Mouse (Mus musculus) spleen, embryonic (tissue): ENCODE results near the gene C2cd4d.

Source experiments
- CTCF ChIA-PET: fragments of 350-600 bp; sonication (Branson Sonifier 250); formaldehyde crosslinking; loops from one replicate; lab custom pipeline; 2022; lab: Charles Lee

The C2cd4d gene

DNA sequence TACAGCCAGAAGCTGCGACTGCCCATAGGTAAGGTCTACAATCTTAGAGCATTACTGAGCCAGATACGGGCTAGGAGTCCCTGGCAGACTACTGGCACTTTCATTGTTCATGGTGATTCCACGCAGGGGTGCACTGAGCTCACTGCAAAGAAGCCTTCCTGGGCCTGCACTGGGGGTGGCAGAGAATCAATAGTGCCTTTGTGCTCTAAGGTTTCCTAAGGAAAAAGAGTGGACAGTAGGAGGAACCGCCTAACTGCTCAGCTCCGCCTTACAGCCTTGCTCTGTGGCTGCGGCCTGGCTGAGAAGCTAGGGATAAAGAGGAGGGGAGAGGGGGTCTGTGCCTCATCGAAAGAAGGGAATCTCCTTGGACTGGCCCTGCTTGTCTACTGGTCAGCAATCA is at the start of gene C2cd4d:
C2cd4d (plus strand) TSS at position 301 of the 400 bp plus-strand sequence.
- CTCF ChIA-PET = interaction anchor here (1.0 kb wide), 1 partner anchor 94 kb away, joined by 3 read pairs; no protein-coding TSS in a partner anchor

DNA sequence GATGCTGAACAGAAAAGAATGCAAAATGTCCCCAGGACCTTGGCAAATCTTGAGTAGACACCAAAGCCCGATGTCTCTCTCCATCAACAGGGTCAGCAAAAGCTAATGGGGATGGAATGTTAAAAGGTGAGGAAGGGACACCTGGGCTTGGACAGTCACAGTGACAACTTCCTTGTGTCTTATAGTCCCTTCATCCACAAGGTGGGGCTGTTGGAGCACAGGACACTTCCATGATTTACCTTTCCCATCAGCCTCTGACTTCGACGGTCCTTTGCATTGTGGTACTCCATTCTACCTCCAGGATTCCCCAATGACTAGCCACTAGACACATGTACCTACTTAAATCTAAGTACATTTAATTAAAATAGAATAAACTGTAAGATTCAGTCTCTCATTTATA is 33.6 kb upstream of the C2cd4d start:
- CTCF ChIA-PET = no interaction called here

DNA sequence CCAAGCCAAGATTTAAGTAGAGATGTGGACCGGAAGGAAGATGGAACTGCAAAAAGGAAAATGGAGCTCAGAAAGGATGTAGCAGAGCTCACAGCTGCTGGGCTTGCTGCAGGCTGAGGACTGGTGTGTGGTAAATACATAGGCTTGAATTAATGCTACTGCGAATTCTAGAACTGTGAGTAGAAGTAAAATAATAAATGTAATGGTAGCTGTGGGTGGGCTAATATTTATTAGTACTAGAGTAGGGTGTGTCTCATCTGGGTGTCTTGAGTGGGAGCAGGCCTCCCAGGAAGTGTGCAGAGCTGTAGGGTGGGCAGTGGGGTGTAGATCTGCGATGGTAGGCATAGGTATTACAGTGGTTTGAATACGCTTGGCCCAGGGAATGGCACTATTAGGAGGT is 27.8 kb upstream of the C2cd4d start:
- CTCF ChIA-PET = no interaction called here

DNA sequence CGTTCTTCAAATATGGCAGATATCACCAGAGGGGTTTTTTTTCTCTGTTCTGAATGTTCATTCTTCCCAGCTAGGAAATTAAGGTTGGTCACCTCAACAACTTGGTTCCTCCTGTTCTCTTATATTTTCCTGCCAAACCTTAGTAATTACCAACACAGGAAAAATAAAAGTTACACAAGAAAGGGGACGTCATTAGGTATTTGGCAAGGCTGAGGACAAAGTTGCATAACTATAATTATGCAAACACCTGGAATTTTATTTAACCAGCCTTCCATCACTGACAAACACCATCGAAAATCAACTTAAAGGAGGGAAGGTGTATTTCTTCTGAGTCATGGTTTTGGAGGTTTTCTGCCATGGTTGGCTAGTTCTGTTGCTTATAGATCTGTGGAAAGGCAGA is 23.7 kb upstream of the C2cd4d start:
- CTCF ChIA-PET = no interaction called here

DNA sequence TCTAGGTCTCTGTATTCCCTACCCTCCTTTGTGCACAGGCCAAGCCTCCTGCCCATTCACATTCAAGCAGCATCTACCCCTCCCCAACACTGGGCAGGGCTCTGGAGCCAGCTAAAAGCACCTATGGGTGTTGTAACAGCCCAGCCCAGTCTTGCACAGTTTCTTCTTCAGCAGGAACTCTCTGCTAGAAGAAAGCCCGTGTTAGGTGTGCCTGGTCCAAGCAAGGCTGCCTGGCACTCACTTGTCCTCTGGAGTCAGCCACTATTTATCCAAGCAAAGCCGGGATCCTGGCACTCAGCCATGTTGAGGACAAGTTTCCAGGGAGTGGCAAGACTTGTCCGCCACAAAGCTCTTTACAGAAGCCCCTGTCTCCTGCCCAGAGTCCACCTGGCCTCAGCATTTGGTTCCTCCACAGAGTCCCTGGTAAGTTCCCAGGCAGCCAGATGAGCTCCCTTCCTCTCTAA is 20.2 kb upstream of the C2cd4d start, which contains the start of gene Them5:
Them5 (plus strand) TSS at position 141 of the 464 bp plus-strand sequence.
- CTCF ChIA-PET = no interaction called here

DNA sequence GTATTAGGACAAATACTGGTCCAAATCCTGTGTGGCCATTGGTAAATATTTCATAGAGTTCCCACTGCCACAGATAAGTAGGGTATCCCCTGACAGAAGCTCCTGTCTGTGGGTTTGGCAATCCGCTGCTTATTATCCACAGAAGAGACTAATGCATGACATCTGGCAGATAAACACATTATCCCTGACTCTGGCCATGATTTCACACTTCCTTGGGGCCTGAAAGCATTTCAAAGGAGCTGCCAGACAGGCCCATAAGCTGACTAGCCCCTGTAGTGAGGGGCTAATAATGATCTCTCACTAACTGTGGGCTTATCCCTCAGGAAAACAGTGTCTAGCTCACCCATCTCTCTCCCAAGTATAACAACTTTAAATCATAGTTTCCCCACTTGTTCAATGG is 19.7 kb upstream of the C2cd4d start:
- CTCF ChIA-PET = no interaction called here

DNA sequence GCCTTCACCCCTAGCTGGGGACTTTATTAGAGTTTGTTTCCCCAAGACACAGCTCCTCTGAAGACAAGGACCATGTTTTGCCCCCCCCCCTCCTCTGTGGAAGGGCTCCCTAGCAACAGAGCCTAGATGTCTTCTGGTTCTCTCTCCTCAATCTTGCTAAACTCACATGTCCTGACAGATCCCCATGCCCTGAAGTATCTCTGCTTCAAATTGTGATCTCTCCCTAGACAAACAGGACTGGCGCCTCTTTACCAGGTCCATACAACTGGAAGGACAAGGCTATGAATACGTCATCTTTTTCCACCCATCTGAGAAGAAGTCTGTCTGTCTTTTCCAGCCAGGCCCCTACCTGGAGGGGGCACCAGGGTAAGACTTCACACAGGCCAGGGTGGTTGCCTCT is 18.1 kb upstream of the C2cd4d start:
- CTCF ChIA-PET = no interaction called here

DNA sequence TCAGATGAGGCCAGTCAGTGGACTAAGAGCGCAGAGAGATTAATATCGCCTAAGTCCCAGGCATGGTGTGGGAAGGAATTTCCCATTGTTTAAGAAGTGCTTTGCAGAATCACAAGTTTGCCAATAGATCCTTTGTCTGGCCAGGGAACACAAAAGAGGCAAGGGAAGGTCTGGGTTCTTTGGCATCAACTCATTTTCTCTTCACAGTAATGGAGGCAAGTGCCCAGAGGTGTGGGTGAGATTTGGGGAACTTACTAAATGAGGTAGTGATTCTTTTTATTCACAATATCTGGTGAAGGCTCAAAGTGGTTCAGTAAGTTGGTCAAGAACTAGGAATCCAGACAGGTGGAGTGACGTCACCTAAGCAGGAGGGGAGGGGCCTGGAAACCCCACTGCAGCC is 17.3 kb upstream of the C2cd4d start:
- CTCF ChIA-PET = no interaction called here

DNA sequence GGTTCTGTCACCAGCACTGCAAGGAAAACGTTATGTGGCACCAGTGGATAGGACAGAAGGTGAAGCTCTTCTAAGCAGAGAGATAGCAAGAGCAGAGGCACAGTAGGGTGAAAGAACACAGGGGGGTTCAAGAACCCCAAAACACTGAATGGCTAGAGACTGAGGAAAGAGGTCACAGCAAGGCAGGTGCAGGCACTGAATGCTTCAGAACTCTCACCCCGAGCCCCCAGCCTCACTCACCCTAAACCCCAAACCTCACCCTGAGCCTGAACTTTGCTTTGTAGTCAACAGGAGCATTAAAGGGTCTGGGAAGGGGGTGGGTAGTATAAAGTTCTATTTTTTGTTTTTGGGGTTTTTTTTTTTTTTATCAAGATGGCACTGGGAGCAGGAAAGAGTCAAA is 14.1 kb upstream of the C2cd4d start:
- CTCF ChIA-PET = no interaction called here

DNA sequence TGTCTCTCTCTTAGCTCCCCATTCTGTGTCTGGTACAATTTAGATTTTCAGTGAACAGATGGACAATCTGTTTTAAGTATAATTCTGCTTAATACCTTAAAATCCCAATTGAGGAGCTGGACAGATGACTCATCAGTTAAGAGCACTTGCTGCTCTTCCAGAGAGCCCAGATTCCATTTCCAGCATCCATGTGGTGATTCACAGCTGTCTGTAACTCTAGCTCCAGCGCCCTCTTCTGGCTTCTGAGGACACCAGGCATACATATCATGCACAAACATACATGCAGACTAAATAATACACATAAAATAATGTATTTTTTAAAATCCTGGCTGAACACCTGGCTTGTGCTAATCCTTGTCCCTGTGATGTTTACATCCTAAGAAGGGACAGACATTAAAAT is 1.4 kb upstream of the C2cd4d start:
- CTCF ChIA-PET = no interaction called here

DNA sequence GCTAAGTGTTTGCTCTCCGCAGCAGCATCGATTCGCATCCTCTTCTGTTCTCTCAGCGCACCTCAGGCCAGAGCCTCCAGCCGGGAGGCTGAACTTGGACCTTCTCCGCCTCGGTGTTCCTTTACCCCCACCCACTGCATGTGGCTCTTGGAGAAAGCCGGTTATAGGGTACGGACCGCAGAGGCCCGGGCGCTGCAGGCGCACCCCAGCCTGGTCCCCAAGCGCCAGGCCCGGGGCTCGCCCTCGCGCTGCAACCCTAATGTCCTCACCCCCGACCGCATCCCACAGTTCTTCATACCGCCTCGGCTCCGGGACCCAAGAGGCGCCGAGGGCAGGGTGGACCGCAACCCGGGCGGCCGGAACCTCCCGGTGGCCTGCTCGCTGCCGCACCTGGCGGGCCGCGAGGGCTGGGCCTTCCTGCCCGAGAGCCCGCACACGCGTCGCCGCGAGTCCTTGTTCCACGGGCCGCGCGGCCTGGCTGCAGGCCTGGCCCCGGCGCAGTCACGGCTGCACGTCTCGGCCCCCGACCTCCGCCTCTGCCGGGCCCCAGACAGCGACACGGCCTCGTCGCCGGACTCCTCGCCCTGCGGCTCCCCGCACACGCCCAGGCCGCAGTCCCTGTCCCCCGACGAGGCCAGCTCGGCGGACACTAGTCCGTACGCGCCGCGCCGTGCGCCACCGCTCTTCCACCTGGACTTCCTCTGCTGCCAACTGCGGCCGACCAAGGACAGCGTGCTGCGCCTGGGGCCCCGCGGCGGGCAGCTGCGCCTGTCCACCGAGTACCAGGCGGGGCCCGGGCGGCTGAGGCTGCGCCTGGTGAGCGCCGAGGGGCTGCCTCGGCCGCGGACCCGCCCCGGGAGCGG is 1.3 kb downstream of the C2cd4d start:
- CTCF ChIA-PET = no interaction called here

DNA sequence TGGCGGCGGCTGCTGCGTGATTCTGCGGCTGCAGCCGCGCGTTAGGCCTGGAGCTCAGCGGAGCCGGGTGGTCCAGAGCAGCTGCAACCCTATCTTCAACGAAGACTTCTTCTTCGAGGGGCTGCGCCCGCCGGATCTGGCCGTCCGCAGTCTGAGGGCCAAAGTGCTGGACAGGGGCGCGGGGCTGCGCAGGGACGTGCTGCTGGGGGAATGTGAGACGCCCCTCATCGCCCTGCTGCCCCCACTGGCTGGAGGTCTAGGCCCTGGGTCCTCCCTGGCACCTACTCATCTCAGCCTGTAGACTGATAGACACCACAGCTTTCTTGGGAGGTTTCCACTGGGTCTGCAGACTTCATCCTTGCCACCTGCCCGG is 1.9 kb downstream of the C2cd4d start:
- CTCF ChIA-PET = no interaction called here

DNA sequence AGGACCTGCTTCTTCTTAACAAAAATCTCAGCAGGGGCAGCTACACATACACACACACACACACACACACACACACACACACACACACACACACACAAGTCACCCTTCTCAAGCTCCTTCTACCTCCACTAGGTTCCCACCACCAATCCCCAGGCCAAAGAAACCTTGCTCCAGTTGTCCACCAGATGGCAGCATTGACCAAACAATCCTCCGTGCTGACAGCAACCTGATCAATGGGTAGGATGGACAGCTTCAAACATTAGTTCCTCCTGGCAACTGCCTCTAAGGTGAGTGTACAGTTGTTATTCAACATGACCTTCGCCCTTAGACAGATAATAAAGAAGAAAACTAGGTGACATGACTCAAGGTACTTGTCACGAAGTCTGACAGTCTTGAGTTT is 4.5 kb downstream of the C2cd4d start:
- CTCF ChIA-PET = no interaction called here

DNA sequence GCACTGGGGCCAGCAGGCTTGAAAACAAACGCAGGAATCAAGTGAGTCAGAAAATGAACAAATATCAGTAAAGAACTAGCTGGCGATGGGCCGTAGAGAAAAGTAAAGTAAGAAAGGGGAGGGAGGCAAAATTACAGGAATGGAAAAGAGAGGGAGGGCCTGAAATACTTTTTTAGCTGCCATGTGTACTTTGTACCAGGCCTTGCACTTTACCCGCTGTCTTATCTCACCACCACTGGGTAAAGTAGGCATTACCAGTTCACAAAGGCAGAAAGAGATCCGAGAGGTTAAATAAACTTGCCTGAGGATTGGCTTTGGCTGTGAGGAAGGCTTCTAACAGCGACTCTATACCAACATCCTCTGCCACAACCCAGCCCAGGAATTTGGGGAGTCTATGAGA is 5.3 kb downstream of the C2cd4d start:
- CTCF ChIA-PET = no interaction called here

DNA sequence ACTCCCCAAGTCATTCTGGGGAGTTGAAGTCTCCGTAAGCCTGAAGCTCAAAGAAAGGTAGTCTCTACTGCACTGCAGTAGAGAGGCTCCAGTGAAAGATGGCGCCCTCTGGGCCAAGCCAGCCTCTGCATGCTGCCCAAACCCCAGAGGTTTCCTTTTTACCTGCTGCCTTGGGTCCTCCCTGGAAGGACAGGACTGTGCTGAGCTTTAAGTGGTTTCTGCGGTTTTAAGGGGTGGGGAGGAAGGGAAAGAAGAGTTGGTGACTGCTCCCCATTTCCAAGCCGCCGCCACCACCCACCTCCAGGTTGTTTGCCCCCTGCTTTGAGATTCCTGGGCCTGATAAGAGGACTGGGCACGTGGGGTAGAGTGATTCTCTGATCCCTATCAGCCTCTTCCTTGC is 6.4 kb downstream of the C2cd4d start:
- CTCF ChIA-PET = no interaction called here

DNA sequence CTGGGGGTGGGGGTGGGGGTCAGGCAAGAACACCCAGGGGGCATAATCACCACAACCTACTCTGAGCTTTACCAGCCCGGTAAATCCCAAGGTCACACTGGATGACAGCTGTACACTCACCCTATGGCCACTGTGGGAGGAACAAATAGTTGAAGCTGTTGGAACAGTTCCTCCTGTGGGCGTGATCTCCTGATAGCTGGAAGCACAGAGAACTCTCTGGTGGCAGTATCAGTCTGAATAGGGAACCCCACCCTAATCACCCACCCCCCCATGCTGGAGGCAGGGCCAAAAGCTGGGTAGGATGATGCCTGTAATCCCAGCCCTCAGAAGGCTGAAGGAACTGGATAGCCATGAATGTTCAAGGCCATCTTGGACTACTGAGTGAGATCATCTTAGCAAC is 7.5 kb downstream of the C2cd4d start:
- CTCF ChIA-PET = no interaction called here

DNA sequence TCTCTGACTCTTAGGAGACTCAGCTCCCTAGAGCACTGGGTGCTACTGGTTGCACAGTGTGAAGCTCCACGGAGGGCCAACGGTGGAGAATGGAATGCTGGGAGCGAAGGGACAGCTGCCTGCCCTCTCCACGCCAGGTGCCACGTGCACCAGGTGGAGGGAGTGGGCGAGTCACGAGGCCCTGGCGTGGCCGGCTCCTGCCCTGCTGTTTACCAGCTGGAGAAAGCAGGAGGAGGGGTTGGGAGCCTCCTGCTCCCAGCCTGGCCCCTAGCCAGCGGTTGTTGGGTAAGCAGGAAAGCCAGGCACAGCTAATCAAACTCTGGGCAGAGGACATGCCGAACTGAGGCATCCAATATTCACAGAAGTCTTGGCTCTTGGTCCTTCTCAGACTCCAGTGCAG is 9.4 kb downstream of the C2cd4d start:
- CTCF ChIA-PET = no interaction called here

DNA sequence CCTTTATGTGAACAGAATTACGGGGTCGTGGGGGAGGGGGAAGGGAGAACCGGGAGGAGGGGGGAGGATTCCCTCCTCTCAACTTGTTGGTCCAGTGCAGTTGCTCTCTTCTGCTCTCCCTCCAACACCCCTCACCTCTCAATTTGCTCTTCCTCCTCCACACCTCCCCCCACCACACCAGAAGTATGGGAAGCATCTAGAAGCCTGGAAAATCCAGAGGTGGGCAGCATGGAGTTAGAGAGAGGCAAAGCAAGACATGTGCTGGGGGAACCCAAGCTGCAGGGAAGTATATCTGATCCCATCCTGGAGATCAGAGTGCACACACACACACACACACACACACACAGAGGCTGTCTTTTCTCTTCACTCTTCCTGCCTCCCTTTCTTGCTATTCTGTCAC is 9.8 kb downstream of the C2cd4d start:
- CTCF ChIA-PET = no interaction called here

DNA sequence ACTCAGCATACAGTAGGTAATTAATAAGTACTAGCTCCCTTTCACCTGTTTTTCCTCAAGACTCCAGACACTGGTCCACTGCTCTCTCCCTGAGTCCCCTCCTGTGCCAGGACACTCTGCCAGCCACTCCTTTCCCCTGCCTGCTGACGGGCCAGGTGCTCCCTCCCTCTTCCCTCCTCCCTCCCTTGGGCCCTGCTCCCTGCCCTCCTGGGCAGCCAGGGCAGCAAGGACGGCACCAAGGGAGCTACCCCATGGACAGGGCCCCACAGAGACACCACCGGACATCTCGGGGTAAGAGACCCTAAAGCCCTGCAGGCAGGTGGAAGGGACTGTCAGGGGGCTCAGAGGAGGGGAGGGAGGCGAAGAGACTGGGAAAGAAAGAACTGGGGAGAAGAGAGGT is 10.4 kb downstream of the C2cd4d start, which contains the start of gene Rorc:
Rorc (plus strand) TSS at position 154 of the 400 bp plus-strand sequence.
- CTCF ChIA-PET = no interaction called here

DNA sequence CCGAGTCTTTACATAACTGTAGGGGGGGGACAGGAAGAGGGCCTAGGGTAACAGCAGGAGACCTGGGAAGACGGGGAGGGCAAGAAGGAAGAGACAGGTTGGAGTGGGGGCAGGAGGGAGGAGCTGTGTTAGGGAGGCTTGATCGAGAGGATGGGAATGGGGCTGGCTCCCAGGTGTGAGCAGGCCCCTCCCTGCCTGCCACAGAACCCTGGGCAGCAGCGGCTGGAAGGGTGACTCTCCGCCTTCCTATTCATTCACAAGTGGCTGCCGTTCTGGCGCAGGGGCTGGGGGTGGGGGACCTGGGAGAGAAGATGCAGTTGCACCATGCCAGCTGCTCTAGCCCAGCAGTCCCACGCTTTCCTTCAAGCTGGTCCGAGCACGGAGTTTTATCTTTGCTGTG is 10.9 kb downstream of the C2cd4d start:
- CTCF ChIA-PET = no interaction called here

DNA sequence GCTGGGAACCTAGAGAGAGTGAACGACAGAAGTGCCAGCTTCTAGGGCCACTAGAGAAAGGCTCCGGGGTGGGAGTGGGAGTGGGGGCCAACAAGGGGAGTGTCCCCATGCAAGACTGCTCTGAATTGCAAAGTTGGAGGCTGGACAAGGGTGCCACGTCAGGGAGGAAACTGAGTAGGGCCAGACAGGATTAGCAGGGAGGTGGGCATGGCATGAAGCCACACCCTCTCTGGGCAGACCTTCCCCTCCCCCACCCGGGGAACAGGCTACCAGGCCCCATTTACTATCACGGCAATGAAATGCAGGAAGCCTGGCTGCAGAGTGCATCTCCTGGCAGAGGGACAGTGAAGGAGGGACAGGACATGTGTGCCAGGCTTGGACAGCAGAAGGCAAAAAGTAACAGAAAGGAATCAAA is 11.4 kb downstream of the C2cd4d start:
- CTCF ChIA-PET = no interaction called here

DNA sequence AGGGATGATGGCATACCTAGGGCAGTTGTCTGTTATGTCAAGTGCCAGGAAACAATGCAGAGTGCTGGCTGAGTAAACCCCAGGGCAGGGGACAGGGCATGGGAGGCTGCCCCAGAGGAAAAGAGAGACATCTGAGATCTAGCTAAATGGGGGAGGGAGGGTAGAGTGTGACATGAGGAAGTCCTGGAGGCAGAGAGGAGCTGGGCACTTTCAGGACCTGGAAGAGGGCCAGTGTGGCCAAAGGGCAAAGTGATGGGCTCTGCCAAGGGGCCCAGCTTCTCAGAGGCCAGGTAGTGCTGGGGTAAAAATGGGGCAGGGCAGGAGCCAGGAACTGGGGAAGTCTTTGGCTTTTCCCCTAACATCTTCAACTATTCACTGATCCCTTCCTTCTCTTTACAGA is 12.4 kb downstream of the C2cd4d start:
- CTCF ChIA-PET = interaction anchor here (0.7 kb wide), 1 partner anchor 9 kb away, joined by 9 read pairs; no protein-coding TSS in a partner anchor

DNA sequence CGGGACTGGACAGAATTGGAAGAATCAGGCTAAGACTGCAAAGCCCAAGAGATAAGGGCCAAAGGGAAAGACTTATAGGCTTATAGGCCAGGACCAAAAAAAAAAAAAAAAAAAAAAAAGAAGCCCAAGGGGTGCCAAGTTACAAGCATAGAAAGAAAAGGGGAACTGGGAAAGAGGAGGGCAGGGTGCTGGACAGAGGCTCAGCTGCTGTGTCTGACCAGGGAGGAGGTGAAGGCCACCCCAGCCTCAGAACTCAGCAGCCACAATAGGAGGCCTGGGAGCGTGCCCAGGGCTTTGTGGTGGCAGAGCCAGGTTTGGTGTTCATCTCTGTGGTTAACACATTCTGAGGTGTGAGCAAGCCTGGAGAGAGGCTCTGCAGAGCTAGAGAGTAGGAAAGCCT is 12.9 kb downstream of the C2cd4d start:
- CTCF ChIA-PET = interaction anchor here (0.7 kb wide), 1 partner anchor 9 kb away, joined by 9 read pairs; no protein-coding TSS in a partner anchor
